Mouse (Mus musculus): ENCODE measurements around the gene 5031439G07Rik. TPM values are rescaled to one million over a fixed set of nuclear protein-coding genes. Genes with fewer than 3 reads are reported as not detected.
"Not testable (repeated sequence)": the region's sequence is repeated elsewhere in the genome, so short reads cannot be mapped to it uniquely, and the experiment has no call there.

The 5031439G07Rik gene
- 11.6 and 13.5 TPM in 2 replicates for polyA plus RNA-seq (2014; fragmentation: Nextera tagmentation; extraction: Ambion mirVana)

DNA sequence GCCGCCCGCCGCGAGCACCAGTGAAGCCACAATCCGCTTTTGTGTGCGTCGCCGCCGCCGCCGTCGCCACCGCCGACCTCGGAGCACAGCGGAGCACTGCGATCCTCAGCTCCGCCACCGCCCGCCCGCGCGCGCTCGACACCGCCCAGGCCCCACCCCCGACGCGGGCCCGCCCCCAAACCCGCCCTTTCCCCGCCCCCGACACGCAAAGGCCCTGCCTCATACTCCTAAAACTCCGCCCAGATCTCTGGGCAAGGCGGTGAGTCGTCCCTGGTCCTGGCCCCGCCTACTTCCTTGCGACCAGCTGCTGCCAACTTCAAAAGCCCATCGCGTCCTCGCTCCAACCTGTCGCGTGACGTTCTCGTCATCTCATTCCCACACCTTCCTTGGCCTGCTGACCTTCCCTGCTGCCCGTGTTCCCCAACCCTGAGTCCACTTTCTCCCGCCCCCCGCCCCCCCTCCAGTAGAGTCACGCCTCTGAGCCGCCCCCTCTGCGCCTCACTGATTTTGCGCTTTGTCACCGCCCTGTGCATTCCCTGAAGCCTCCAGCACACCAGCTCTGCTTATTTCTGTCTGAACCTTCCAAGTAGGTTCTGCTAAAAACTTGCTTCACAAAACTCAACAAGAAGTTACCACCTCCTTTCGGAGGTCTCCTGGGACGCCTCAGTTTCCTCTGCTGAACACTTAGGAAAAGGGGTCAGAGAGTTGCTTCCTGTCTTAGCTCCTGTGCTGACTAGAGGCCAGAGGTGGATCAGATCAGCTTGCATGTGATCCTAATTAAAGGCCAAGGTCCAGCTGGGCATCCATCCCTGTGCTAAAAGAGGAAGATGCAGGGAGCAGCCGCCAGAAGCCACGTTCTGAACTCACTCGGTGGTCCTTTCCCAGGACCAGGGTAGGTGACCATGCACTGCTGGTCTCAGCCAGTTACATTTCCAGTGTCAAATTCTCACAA is at the start of gene 5031439G07Rik:
Gene 5031439G07Rik (minus strand): TSS at position 678 of the 952 bp plus-strand sequence.
- H3K36me3 ChIP-seq (ENCODE audit: insufficient read depth) = no peaks in the 10 kb centered on the region
- no peaks in the 10 kb centered on the region for H3K27me3 ChIP-seq (ENCODE audit: insufficient read depth, low read length)
- peak within 1 kb of the TSS; percentile 84 for H3K4me2 ChIP-seq
- no peaks in the 10 kb centered on the region for H3K9me3 ChIP-seq (ENCODE audit: low read depth, low read length)
- H3K9ac ChIP-seq = peak within 1 kb of the TSS; percentile 91
- WGBS = 1% methylated on average over 56 of the region's 59 CpGs
- DNase-seq = peak; percentile 97
- H3K4me3 ChIP-seq (ENCODE audit: low read depth, low read length) = peak within 1 kb of the TSS; percentile 77
- H3K27ac ChIP-seq (ENCODE audit: low read depth) = peak within 1 kb of the TSS; percentile 30; the same call in 1 of the 2 replicates
- peak; percentile 87 for ATAC-seq (ENCODE audit: insufficient read depth)
- H3K4me1 ChIP-seq (ENCODE audit: insufficient read depth) = 0 out of 2 replicates have a peak, but pooled peaks cover 4% of the 10 kb centered on the region
- no peak for TF ChIP-seq CTCF (IDR thresholded peaks at IDR 0.05; ENCODE audit: low read depth)

GRCm38 (mm10) chr15:85037343-85037690 is 49.0 kb upstream of the 5031439G07Rik start:
- Histone ChIP-seq H3K27ac (ENCODE audit: low read depth) (peak overlapping the region; percentile 43; the same call in 1 of the 2 replicates), H3K27me3 (ENCODE audit: insufficient read depth, low read length) (no peaks in the 10 kb centered on the region), H3K4me1 (ENCODE audit: insufficient read depth) (peaks cover 17% of the 10 kb centered on the region; the same call in 1 of the 2 replicates)

DNA sequence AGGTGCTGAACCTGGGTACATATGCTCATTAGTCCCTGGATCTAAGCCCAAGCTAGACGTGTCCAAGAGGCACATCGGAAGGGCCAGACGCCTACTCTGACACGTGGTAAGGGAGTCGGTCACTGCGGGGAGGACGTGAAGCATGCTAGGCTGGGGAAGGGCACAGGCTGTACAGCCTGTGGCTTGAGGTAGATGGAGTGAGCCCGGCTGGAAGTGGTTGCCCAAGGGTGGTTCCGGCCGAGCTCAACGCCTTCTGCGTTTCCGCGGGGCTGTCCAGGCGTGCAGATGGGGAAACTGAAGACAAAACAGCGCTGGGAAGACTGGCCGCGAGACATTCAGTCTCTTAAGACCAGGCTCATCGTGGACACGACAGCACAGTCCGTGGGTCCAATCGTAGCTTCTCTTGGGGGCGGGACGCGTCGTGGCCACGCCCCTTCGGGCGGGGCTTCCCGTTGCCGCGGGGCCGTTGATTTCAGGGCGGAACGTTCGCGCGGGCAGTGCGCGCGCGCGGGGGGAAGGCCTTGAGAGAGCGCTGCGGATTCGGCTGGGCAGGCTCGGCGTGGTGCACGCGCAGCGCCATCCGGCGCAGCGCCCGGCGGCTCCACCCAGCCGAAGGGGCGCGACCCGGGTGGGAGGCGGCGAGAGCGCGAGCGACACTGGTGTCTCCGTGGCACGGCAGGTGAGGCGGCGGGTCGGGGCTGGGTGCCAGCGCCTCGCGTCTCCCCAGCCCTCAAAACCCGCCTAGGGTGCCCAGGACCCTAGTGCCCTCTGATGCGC is 48.4 kb upstream of the 5031439G07Rik start:
- ATAC-seq (ENCODE audit: insufficient read depth) = peak; percentile 95
- WGBS = under 1% methylated on average over 64 of the region's 75 CpGs
- no peak for TF ChIP-seq CTCF (IDR thresholded peaks at IDR 0.05; ENCODE audit: low read depth)

More at GRCm38 (mm10) chr15:85037343-85037690, 49.0 kb upstream of the 5031439G07Rik start:
- peak overlapping the region; percentile 85 for H3K4me3 ChIP-seq (ENCODE audit: low read depth, low read length)
- WGBS = 2% methylated on average over 8 of the region's 8 CpGs
- peak overlapping the region; percentile 94 for H3K4me2 ChIP-seq
- H3K36me3 ChIP-seq (ENCODE audit: insufficient read depth) = no peaks in the 10 kb centered on the region
- H3K9me3 ChIP-seq (ENCODE audit: low read depth, low read length) = no peaks in the 10 kb centered on the region
- peak overlapping the region; percentile 86 for H3K9ac ChIP-seq
- ATAC-seq (ENCODE audit: insufficient read depth) (no peak), DNase-seq (peak; percentile 22)
- TF ChIP-seq CTCF (IDR thresholded peaks at IDR 0.05; ENCODE audit: low read depth) = no peak

GRCm38 (mm10) chr15:85033916-85034315 is 45.6 kb upstream of the 5031439G07Rik start:
- ATAC-seq (ENCODE audit: insufficient read depth); H3K27me3 ChIP-seq (ENCODE audit: insufficient read depth, low read length); H3K9me3 ChIP-seq (ENCODE audit: low read depth, low read length); H3K4me2 ChIP-seq; H3K9ac ChIP-seq; H3K4me3 ChIP-seq (ENCODE audit: low read depth, low read length); H3K36me3 ChIP-seq (ENCODE audit: insufficient read depth): not testable (repeated sequence)
- WGBS = 30% methylated on average over 7 of the region's 7 CpGs
- Histone ChIP-seq H3K4me1 (ENCODE audit: insufficient read depth) (peaks cover 13% of the 10 kb centered on the region; the same call in 1 of the 2 replicates), H3K27ac (ENCODE audit: low read depth) (0 out of 2 replicates have a peak overlapping the region, but pooled peaks have one; percentile 3)
- peak; percentile 45 for DNase-seq

More for the DNA sequence above, 48.4 kb upstream of the 5031439G07Rik start:
- Histone ChIP-seq H3K9me3 (ENCODE audit: low read depth, low read length) (no peaks in the 10 kb centered on the region), H3K27me3 (ENCODE audit: insufficient read depth, low read length) (no peaks in the 10 kb centered on the region), H3K27ac (ENCODE audit: low read depth) (peak overlapping the region; percentile 82), H3K36me3 (ENCODE audit: insufficient read depth) (no peaks in the 10 kb centered on the region), H3K4me3 (ENCODE audit: low read depth, low read length) (peak overlapping the region; percentile 85), H3K4me1 (ENCODE audit: insufficient read depth) (peaks cover 15% of the 10 kb centered on the region; the same call in 1 of the 2 replicates), H3K4me2 (peak overlapping the region; percentile 94), H3K9ac (peak overlapping the region; percentile 86)
- DNase-seq = peak; percentile 99

DNA sequence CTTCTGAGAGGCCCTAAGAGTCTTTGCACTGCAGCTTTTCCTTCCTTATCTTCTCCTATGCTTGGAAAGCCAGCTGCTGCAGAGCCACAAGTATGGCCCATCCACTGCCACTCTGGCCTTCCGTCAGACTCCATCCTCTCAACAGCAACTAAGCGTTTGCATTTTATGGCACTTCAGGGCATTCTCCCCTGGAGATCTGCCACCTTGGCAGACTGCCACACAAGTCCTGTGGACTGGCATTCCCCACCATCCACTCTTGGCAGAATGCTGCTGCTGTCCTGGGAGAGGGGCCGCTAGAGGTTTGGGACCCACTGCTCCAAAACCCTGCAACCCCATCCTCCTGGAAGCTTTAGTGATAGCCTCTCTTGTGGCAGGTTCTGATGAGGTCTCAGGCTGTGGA is 43.5 kb upstream of the 5031439G07Rik start:
- Histone ChIP-seq H3K36me3 (ENCODE audit: insufficient read depth) (no peaks in the 10 kb centered on the region), H3K9ac (no peak overlapping the region), H3K4me3 (ENCODE audit: low read depth, low read length) (no peak overlapping the region), H3K27me3 (ENCODE audit: insufficient read depth, low read length) (no peaks in the 10 kb centered on the region), H3K9me3 (ENCODE audit: low read depth, low read length) (no peaks in the 10 kb centered on the region), H3K4me1 (ENCODE audit: insufficient read depth) (peaks cover 5% of the 10 kb centered on the region; the same call in 1 of the 2 replicates), H3K4me2 (no peak overlapping the region), H3K27ac (ENCODE audit: low read depth) (no peak overlapping the region)
- WGBS = 66% methylated on average over 3 of the region's 3 CpGs
- DNase-seq (peak; percentile 44), ATAC-seq (ENCODE audit: insufficient read depth) (no peak)
- no peak for TF ChIP-seq CTCF (IDR thresholded peaks at IDR 0.05; ENCODE audit: low read depth)

GRCm38 (mm10) chr15:85030643-85031042 is 42.3 kb upstream of the 5031439G07Rik start:
- not testable (repeated sequence) for ATAC-seq (ENCODE audit: insufficient read depth); DNase-seq; H3K4me2 ChIP-seq; H3K9ac ChIP-seq; H3K36me3 ChIP-seq (ENCODE audit: insufficient read depth); H3K4me1 ChIP-seq (ENCODE audit: insufficient read depth); H3K4me3 ChIP-seq (ENCODE audit: low read depth, low read length); H3K27me3 ChIP-seq (ENCODE audit: insufficient read depth, low read length); H3K27ac ChIP-seq (ENCODE audit: low read depth); H3K9me3 ChIP-seq (ENCODE audit: low read depth, low read length)
- WGBS = 48% methylated on average over 1 of the region's 1 CpGs

- not testable (repeated sequence) for DNase-seq; H3K27ac ChIP-seq (ENCODE audit: low read depth); H3K9ac ChIP-seq; H3K27me3 ChIP-seq (ENCODE audit: insufficient read depth, low read length); H3K9me3 ChIP-seq (ENCODE audit: low read depth, low read length); H3K36me3 ChIP-seq (ENCODE audit: insufficient read depth); H3K4me1 ChIP-seq (ENCODE audit: insufficient read depth); H3K4me2 ChIP-seq; H3K4me3 ChIP-seq (ENCODE audit: low read depth, low read length); ATAC-seq (ENCODE audit: insufficient read depth)
- 44% methylated on average over 1 of the region's 1 CpGs for WGBS
Observed at GRCm38 (mm10) chr15:85028648-85029047, 40.3 kb upstream of the 5031439G07Rik start, which contains the start of gene Fam118a. Gene Fam118a, plus strand, starts transcription at chr15:85028948.
